Mouse (Mus musculus): ENCODE results near the gene Olfr654.

Gene Olfr654

DNA sequence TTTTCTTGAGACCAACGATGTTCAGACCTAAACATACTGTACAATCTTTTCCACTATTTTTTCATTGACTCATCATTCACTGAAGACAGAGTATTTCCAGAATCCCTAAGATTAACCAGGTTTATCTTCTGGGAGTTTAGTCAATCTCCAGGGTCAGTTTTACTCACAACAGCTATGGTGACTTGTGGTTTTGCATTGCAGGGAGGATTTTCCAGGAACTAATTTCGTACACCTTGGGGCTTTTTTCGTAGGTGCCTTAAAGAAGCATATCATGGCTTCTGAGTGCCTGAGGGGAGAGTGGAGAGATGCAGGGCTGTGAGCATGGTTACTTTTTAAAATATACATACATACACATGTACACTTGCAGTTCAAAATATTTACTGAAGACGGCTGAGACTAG is at the start of gene Olfr654:
Gene Olfr654, plus strand, starts transcription at position 301 of the 400 bp plus-strand sequence.
- ATAC-seq (ENCODE audit: low TSS enrichment), result no peak

DNA sequence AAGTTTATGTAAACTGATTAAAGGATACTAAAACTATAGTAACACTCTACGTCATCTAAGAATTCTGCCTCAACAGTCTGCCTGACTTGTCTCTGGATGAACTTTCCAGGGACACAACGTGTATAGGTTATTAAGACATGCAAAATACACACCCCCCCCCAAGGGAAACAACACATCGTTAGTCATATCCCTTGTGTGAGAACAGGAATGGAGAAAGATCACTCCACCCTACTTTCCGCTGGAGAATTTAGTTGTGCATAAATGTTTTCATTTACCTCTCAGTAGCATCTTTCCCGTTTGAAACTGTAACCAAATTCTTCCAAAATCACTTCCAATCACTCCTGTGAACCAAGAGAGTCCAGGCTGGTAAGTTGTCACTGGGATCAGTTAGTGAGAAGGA is 37.0 kb upstream of the Olfr654 start, which contains the start of gene Olfr651:
Gene Olfr651, plus strand, starts transcription at position 301 of the 400 bp plus-strand sequence.
- ATAC-seq (ENCODE audit: low TSS enrichment), result no peak

DNA sequence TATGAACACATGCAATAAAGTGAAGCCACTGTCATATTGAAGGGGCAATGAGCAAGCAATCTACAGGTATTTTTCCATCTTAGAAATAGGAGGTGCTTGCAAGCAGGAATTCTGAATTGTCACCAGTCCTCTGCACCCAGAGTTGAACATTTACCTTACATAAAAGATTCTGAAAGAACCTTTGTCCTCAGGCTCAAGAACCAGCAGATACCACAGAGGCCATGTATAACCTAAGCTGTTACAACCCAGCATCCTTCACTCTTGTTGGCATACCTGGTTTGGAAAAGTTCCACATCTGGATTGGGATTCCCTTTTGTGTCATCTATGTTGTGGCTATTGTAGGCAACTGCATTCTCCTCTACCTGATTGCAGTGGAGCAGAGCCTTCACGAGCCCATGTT is 34.1 kb upstream of the Olfr654 start:
- ATAC-seq (ENCODE audit: low TSS enrichment), result no peak

DNA sequence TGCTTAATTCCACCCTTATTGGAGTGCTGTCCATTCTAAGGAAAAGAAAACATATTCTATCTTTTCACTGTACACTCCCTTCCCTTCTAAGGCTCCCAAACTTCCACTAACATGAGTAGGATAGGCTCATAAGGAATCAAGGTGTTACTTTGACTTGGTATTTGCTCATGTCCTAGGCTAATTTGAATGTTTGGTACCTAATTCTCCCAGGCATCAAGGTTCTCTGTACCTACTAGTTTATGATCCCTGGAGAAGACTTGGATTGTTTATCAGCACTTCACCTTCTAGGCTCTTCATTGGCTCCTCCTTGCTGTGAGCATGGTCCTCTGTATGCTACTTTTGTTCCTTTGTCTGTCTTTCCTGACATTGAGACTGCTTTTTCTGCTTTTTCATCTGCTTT is 26.2 kb upstream of the Olfr654 start, which contains the start of gene Olfr652:
Gene Olfr652, plus strand, starts transcription at position 301 of the 400 bp plus-strand sequence.
- no peak for ATAC-seq (ENCODE audit: low TSS enrichment)

DNA sequence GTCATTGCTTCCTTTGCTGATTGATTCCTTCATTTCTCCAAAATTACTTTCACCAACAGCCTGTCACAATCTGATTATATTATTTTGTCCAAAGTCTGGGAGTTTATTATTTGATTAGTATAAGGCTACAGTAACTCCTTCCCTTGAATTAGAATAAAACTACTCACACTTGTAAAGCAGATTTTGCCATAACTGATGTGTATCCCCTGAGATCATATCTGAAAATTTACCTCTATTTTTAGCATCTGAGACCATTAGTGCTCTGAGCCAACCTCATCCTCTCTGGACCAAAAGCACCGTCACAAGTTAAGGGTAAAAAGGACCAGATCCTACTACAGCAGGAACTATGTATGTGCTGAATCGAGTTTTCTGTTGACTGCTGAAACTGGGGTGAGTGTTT is 9.8 kb upstream of the Olfr654 start, which contains the start of gene Olfr653:
Gene Olfr653, plus strand, starts transcription at position 301 of the 400 bp plus-strand sequence.
- ATAC-seq (ENCODE audit: low TSS enrichment), result no peak

DNA sequence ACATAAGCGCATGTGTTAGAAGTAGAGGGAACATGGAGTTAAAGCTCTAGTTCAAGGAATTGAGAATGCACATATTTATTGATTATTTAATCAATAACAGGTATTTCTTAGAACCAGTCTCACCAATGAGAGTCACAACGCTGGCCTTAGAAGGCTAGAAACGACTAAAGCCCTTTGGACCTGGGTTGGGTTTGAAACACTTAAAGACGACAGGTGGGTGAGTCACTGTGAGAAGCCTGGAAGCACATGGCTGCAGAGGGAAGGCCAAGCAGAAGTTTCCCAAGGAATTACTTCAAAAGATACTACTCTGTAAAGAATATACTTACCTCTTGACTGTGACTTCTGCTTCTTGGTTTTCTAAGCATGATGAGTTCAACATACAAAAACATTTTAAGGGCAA is 6.0 kb upstream of the Olfr654 start:
- no peak for ATAC-seq (ENCODE audit: low TSS enrichment)

DNA sequence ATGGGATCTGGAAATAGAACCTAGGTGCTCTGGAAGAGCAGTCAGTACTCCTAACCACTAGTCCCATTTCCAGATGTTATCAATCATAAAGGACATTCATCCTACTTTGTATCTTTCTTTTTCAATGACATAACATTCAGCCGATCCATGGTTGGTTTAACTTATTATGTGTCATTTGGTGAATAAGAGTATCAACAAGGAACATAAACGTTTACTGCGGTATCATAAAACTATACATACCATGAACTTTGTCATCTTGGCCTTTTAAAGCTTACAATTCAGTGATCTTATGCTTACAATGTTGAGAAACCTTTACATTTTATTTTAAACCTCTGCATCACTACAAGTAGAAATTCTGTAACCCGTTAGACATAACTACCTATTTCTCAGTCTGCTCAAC is 5.4 kb upstream of the Olfr654 start:
- ATAC-seq (ENCODE audit: low TSS enrichment), result no peak

DNA sequence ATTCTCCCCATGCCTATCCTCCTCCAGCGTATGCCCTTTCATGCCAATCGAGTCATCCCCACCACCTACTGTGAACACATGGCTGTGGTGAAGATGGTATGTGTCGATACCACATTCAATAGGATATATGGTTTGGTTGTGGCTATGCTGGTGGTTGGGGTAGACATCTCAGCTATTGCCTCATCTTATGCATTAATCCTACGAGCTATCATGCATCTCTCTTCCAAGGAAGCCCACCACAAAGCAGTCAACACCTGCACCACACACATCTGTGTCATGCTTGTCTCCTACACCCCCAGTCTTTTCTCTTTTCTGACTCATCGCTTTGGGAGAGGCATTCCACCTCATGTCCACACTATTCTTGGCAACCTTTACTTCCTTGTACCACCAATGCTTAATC is 1.4 kb downstream of the Olfr654 start:
- ATAC-seq (ENCODE audit: low TSS enrichment), result no peak

DNA sequence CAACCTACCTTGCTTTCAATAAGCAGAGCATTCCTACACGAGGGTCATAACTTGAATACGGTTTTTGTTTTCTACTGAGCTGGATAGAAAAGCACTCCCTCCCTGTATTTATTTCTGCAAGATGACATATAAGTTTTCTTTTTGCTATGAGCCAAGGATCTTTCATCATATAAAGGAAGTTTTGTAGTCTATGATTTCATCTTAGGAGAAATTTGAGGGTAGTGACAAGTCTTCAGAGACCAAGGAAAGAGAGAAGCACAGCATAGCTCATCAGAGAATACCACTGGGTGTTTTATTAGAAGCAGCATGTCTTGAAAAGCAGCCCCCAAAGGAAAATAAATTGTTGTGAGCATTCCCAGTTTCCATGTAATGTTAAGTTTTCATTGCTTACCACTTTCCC is 14.9 kb downstream of the Olfr654 start, which contains the start of gene Olfr655:
Gene Olfr655, minus strand, starts transcription at position 101 of the 400 bp plus-strand sequence.
- no peak for ATAC-seq (ENCODE audit: low TSS enrichment)

DNA sequence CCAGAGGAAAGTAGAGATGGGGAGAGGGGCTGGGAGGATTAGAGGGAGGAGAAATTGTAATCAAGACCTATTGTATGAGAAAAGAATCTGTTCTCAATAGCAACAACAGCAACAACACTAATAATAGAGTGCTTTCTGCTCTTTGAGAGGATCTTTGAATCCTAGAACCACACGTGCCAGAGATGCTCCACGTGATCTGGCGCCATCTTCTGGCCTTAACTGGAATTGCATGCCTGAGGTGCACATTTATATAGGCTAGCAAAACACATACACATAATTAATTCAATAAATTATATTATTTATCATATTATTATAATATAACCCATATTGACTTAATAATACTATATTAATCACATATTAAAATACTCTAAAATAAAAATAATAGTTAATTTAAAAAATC is 16.3 kb downstream of the Olfr654 start:
- ATAC-seq (ENCODE audit: low TSS enrichment), result no peak

DNA sequence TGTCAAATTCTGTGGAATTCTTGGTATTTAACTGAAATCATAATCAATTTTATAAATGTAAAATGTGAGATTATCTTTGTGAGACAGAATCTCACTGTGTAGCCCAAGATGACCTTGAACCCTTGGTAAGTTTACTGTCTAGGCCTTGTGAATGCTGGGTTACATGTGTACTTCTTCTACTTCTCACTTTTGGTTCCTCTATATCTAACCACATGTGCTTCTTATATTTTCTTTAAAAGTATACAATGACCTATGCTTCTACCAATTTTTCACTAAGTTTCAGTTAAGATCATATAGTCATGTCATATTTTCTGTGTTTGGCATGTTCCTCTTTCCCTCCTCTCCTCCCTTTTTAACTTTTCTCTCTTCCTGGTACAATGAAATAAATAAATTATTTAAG is 17.9 kb downstream of the Olfr654 start:
- no peak for ATAC-seq (ENCODE audit: low TSS enrichment)

DNA sequence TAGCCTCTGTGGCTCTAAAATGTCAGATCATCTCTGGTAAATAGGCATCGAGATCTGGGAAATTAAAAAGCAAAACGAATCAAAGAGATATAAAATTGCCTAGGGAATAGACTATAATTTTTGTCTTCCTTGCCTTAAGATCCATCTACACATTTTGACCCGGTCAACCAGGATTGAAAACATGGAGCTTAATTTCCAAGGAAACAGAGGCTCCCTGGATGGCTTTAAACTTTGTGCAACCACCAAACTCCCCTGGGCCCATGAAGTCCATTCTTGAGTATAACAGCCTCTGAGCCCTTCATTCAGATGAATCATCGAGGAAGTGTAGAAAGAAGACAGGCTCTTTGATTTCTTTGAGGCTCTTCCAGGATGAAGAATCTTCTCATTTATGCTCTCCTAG is 26.8 kb downstream of the Olfr654 start, which contains the start of gene Olfr656:
Gene Olfr656, plus strand, starts transcription at position 301 of the 400 bp plus-strand sequence.
- no peak for ATAC-seq (ENCODE audit: low TSS enrichment)

DNA sequence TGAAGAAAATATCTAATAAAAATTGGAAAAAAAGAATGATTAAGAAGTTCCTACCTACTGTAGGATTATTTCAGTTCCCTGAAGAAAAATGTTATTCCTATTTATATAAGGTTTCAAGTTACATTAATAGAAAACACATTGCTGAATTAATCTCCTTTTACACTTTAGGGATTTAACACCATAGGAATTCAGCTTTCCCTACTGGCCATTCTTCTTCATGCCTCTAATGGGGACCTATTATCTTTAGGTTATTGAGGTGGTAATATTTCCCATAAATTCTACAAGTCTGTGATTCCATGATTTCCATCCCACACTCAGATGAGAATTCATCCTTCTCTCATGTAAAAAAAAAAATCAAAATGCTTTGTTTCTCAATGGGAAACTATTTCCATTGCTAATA is 37.7 kb downstream of the Olfr654 start, which contains the start of gene Olfr657:
Gene Olfr657, plus strand, starts transcription at position 301 of the 400 bp plus-strand sequence.
- ATAC-seq (ENCODE audit: low TSS enrichment), result no peak

All from frontal cortex, adult (tissue).